Mouse (Mus musculus) c-Kit-negative CD71-positive TER-119-positive erythroid progenitor cells, embryonic 14.5 days (primary cell): Measurements from ENCODE around the gene Mgll.

Source experiments
- DNase-seq: peaks from one replicate; pipeline ENCODE4 v3.0.0-alpha.2; 2013; ENCODE audit warnings: low read depth, low spot score

Gene Mgll

DNA sequence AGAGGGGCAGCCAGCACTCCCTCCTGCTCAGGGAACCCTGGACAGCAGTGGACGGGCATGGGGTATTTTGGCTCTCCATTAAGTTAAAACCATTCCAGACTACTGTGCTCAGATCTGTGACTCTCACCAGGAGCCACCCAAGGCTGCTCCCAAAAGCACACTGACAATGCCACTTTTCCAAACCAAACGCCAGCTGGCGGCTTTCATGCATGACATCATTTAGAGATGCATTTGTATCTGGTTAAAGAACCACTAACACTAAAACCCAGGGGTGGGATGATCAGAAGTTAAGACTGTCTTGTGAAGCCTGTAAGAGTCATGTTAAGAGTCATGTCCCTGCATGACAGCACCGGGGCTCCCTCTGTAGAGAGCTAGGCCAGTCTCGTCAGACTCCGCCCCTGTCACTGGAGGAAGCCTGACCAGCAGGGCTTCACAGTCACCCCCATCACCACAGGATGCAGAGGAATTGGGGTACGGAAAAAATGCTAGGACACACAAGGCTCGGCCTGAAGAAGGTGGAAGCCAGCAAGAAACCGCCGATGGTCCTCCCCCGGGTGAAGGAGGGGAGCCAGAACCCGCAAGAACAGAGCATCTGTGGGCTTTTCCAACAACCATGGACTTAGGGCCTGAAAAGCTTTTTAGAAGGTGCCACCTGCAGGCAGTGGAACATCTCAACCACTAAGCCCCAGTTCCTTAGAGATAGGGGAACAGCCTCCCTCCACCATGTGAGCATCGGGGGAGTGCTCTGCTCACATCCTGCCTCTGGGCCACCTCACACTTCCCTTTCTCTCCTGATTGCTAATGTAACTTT lies 103.4 kb downstream of the Mgll start:
- DNase-seq = no peak

DNA sequence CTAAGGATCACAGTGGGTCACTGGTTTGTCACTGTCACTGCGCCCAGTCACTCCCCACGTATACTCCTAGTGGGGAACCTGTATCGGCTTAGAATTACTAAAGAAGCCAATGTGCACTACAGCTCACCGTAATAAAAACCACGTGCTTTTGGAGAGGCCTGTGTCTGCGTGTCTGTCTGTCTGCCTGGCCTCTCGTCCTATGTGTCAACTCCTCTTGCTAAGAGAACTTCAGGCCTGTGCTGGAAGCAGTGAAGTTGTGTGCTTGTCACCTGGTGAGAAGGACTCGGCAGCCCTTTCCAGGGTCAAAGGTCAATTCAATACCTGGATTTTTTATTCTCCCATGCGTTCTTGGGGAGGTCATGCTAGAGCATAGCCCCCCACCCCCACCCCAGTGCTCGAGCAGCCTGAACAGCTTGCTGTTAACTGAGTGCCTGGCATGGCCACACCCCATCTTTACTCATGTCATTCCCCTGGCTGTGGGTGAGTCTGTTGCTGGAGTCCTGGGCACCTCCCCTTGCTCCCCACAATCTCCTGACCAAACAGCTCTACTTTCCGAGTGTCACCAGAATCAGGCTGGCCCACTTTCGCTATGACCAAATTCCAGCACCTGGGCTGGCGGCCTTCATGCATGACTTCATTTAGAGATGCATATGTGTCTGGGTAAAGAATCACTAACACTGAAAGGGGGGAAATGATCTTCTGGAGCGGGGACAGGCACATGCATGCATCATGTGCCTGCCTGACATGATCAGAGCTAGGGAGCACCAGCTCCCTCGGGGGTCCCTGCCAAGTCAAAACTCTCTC lies 104.2 kb downstream of the Mgll start:
- no peak for DNase-seq

DNA sequence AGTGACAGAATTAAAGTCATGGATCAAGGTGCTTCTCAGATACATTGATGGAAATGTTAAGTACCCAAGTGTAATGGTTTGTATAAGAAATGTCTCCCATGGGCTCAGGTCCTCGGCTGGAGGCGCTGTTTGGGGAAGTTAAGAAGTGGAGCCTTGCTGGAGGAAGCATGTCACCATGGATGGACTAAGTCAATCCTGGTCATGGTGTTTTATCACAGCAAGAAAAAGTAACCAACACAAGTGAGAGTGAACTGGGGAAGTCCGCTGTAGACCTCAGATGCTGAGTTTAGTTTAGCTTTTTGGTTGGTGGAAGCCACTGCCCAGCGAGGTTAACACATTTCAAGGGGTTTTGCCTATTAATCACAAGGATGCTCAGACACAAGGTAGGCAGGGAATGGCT lies 105.4 kb downstream of the Mgll start:
- no peak for DNase-seq

DNA sequence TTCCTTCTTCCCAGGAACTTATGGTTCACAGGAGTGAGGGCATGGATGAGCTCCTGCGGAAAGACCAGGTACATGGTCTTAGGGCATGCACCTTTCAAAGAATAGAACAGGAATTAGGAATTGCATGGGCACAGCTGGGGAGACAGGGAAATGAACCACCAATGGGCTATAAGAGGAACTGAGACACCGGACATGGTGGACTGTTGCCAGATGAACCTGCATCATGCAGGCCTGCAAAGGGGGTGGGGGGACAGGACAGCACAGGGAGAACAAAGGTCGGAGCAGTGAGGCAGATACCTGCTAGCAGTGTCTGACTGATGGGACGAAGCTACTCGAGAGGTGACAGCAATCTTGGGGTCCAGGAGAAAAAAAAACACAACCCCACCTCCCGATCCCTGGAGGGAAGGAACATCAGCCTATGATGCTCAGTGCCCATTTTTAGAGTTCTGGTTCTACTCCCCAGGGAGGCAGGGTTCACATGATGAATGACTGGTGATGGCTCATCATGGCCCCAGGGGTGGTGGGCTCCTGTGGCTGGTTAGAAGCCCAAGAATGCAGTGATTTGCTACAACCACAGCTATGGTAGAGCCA lies 106.0 kb downstream of the Mgll start:
- no peak for DNase-seq

DNA sequence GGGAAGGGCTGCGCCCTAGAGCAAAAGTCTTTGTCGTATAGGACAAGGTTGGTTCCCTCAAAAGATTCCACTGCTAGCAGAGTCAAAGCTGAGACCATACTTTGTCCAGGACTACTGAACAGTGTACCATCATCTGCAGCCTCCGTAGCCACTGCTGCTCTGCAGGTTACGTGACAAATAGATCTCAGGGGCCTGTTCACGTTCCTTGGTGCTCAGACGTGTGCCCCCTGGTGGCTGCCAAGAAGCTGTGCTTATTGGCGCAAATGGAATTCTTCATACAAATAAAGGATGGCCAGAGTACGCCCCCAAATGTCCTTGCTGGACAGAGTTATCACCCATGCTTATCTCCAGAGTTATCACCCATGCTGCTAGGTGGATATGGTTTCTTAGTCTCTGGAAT lies 107.2 kb downstream of the Mgll start:
- peak; percentile 68 for DNase-seq

DNA sequence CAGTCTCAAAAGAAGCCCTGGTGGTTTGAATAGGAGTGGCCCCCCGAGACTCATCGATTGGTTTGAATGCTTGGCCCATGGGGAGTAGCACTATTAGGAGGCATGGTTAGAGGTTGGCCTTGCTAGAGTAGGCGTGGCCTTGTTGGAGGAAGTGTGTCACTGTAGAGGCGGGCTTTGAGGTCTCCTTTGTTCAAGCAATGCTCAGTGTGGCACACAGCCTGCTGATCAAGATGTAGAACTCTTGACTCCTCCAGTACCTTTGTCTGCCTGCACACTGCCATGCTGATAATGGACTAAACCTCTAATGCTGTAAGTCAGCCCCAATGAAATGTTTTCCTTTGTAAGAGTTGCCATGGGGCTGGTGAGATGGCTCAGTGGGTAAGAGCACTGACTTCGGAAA lies 108.5 kb downstream of the Mgll start:
- DNase-seq = no peak

DNA sequence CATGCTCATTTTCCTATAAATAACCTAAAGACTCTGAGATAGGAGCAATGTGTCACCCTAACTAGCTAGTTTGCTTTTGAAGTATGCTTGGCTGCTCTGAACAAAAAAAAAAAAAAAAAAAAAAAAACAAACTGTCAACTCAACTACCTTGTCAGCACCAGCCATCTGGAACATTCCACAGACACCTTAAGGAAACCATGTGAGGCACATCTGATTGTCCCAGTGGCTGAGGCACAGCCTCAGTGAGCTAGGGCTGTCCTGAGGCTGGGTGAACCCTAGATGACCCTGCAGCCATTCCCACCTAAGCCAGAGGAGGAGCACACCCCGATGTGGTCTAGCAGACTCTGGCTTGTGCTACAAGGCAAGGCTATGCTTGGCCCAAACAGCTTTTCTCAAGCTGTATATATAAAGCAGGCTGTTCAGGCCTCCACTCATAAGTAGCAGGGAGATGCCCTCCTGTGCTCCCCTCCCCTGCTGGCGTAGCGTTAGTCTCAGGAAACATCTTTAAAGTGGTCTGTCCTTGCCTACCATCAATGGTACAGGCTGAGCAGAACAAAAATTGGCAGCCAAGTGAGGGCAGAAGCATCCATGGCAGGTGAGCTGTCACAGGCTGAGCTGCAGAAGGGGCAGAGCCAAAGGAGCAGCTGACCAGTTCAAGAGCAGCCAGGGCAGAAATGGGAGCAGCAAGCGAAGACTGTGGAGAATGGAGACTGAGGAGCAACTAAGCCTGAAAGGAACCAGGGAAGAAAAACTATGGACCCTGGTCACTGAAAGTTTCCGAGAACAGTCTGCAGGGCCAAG lies 109.3 kb downstream of the Mgll start:
- no peak for DNase-seq

DNA sequence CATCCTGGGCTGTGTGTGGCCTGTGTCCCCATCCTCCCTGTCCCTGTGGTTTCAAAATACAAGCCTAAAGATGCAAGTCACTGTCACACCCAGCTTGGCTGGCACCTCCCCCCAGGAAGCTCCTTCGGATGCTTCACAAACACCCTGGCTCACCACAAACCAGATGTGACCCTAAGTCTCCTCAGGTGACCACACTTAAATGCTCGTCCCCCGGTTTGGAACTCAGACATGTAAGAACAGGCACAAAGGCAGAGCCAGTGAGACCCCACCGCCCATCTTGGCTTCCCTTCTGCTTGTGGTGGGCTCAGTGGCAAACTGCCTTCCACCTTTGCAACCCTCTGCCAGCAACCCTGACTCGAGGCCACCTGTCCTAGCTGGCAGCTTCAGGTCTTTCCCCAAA lies 110.8 kb downstream of the Mgll start:
- peak; percentile 71 for DNase-seq

DNA sequence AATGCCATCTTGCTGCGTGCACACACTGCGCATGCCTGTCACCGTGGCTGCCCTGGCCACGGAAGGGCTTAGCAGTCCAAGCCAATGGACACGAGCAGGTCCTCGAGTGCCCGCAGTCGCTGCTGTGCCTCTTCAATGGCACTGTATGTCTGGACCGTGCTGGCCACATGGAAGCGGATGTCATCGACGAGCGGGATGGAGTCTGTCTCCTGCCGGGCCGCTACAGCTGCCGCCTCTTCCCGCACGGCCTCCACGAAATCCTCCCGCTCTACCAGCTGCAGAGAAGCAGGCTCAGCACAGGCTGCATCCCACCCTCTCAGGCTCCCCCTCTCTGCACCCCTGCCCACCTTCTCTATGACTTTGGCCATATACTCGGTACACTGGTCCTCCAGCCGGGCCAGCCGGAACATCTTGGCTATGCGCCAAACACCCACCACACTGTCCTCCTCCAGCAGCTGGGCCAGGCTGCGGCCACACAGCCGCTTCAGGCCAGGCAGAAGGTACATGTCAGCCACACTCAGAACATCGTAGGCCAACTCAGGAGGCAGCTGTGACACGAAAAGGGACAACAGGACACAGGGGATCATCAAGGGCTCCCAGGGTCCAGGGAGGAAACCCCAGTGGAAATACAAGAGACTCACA lies 112.1 kb downstream of the Mgll start:
- DNase-seq = no peak

DNA sequence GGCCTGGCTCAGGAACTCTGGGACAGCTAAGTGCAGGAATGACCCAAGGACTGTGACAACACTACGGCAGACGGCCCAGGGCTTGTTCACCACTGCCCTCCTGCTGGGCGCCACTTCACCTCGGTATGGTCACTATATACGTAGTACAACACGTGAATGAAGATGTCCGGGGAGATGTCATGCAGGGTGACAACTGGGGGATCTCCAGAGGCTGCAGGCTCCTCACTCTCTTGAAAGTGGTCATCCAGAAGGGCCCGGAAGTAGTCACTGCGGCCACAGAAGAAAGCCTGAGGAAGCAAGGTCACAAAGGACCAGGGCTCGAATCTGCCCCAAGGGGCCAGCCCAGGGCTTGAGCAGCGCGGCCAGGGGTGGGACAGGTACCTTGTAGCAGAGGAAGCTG lies 113.8 kb downstream of the Mgll start:
- no peak for DNase-seq

DNA sequence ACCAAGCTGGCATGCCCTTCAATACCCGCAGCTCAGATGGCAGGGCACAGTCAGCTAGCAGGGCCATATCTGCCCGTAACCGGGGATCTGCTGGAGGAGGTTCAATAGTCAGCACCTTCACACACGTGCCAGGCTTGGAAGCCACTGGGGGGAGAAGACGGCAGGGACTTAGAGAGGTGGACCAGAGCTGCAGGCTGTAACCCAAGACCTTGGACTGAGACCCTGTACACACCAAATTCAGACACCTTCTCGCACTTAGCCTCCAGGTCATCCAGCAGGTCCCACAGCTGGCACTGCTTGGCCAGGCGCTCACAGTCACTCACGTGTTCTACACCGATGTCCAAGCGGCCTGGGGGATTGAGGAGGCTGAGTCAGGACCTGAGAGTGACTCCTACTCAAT lies 114.4 kb downstream of the Mgll start:
- no peak for DNase-seq

DNA sequence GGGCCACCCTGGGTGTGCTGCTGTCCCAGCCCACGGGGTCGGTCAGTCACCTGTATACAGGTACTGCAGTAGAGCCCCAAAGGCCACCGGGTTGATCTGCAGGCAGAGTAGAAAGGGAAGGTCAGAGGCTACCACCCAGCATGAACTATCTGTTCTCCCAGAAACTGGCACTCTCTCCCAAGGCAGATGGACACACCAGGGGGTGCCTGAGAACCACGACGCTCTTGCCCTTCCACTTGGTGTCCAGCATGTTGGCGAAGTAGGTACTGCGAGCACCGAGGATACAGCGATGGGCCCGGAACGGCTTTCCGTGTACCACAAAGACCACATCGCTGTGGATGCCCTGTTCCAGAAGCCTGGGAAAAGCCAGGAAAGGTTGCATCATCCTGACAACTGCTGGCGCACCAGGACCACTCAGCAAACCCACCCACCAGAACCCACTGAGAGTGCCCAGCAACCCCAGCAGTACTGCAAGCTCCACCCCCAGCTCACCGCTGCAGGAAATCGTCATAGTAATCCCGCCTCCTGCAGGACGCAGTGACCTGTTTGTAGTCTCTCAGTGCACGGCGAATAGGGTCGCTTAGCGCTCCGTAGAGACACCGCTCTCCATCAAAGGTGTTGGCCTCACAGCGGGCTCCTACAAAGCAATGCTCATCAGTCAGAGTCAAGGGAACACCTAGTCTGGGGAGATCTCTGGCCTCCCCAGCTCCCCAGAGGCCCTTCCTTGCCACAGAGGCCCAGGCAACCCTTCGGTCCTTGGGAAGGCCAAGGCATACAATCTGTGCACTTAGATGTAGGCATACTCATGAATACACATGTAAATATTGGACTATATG lies 115.1 kb downstream of the Mgll start:
- DNase-seq = no peak

DNA sequence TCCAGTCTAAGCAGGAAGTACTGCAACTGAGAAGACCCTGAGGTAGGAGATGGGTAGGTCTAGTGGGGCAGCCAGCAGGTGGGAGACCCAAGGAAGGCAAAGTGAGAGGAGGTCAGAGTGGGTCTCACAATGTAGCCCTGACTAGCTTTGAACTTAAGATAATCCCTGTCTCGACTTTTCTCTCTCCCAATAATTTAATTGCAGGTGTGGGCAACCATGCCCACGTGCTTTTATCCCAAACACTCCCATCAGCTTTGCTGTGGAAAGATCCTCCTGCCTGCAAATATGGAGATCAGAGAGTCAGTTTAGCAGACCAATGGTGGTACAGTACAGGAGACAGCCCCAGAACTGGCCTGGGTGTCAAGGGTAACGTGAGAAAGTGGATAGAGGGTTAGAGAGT lies 116.0 kb downstream of the Mgll start:
- DNase-seq = no peak

DNA sequence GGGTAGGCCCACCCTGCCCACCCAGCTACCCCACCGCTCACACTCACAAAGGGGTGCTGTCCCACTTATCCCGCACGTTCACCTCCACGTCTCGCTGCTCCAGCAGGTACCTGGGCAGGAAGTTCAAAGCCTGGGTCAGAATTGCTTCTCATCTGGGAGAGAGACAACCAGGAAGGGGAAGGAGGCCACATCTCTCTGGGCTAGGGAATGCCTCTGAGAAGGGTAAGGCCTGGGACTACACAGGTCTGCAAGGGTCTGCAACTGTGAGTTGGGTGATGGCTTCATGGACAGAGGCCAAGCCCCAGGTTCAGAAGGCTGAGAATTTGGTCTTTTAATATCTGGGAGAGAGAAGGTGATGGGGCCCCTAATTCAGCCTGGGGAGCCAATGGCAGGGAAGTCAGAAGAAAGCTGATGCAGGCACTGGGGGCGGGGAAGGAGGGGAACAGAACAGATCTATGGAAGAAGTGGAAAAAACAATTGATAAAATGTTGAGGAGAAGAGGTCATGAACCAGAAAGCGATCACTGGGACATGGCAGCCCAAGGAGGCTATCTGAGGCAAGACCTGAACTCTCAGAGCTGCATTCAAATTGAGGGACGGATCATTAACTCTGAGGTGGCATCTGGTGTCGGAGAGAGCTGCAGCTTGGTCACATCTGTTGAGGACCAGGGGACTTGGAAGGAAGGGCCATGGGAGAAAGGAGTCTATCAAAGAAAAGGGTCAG lies 116.7 kb downstream of the Mgll start:
- DNase-seq = no peak

DNA sequence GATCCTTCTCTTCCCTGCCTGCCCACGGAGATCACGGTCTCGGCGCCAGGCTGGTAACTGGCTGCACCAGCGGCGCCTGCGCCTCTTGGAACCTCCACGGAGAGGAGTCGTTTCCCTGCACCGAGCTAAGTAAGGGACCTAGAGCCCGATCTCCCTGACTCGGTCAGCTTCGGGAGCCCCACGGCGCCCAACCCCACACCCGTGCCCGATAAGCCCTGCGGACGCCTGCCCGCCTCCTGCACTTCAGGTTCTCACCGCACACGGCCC lies 117.2 kb downstream of the Mgll start:
- DNase-seq = no peak

DNA sequence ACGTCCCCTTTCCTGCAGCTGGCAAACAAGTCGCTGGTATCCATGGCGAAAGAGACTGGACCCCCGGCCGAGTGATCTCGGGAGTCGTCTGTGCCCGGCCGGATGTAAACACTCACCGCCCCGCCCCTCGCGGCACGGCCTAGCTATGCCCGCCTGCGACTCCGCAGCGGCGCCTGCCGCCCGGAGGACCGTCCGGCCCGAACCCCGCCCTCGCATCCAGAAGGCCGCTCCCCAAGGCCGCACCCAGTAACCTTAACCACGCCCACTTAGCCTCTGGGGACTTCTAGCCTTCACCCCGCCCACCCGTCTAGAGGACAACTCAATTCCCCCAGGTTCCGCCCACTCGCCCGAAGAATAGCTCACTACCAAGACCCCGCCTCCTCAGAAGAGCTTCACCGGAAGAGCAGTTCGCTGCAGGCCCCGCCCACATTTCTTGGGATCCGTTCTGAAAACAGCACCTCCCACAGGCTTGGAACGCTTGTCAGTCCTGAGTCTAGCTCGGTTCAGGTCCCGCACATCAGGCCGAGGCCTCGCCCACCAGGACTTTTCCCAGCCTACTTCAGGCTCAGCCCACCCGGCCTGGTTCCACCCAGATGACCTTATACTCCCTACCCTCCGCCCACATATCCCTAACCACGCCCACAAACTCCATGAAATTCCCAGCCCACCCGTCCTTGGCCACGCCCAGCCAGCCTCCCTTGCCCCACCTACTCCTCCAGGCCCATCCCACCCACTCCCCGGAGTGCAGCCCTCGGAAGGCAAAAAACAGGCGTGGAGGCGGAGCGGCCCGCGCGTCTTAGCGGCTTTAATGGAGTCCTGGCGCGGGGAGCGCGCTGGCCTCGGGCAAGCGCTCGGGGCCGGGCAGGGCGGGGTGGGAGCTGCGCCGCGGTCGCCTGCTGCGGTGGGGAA lies 117.8 kb downstream of the Mgll start, which contains the start of gene Abtb1:
Gene Abtb1, minus strand, starts transcription at position 204 of the 909 bp plus-strand sequence.
- peak; percentile 100 for DNase-seq

DNA sequence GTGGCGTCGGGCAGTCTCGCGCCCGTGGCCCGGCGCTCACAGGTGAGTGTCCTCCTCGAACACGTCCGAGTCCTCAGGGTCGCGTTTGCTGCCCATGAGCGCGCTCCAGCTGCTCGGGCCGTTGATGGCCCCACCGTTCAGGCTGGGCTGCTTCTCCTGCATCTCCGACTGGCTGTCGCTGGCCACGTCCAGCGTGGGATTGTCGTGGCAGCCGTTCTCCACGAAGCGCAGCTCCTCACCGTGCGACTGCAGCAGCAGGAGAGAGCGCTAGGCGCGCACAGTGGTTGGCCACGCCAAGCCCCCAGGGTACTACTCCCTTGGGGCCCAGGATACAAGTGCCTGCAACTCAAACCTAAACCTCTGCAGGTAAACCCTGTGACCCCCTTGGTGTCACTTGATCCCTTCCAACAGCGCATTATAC lies 118.5 kb downstream of the Mgll start:
- no peak for DNase-seq

DNA sequence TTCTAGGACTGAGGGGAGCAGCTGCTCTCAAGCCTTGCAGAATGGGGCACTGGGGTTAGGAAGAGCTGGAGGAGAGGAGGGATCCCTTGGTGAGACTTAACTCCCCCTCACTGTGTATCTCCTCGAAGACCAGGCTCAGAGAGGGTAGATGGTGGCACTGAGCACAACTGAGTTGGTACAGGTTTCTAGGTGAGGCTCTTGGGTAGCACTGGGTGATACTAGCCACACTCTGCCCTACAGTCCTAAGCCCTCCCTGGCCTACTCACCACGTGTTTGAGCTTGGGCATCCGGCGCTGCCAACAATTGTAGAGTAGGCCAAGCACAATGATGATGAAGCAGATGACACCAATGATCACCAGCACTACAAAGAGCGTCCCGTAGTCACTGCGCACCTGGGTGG lies 119.0 kb downstream of the Mgll start:
- no peak for DNase-seq
